Mouse (Mus musculus) brown adipose tissue, adult 24 weeks (tissue): ENCODE data around the gene Ginm1. TPM values are rescaled to one million over a fixed set of nuclear protein-coding genes. Genes with fewer than 3 reads are reported as not detected.

Source experiments
- H3K27ac ChIP-seq: fragments of 200-500 bp; replicated peaks from 2 replicates; pipeline ENCODE4 v1.5.1; 2012; ENCODE audit warnings: low read depth, mild to moderate bottlenecking, low read length
- H3K4me1 ChIP-seq: fragments of 200-500 bp; 2 replicates; pipeline ENCODE4 v1.6.1; 2012; ENCODE audit warnings: low read length, mixed read lengths; ENCODE audit not compliant: control insufficient read depth, insufficient read depth, insufficient read length
- H3K4me3 ChIP-seq: fragments of 200-500 bp; 2 replicates; pipeline ENCODE4 v1.5.1; 2012; ENCODE audit warnings: low read depth, mild to moderate bottlenecking, low read length, moderate library complexity; ENCODE audit not compliant: insufficient read depth
- polyA plus RNA-seq: library from polyadenylated mRNA; stranded (reverse); fragments of >200 nt; gene quantifications from 2 replicates; pipeline ENCODE4 v1.2.4, GENCODE M21; 2012; ENCODE audit not compliant: missing spikeins, insufficient read depth, insufficient read length

Ginm1 gene
- polyA plus RNA-seq, 1 experiment: 502 TPM

GRCm38 (mm10) chr10:7824663-7825280 is 32.1 kb upstream of the Ginm1 start:
- no peak overlapping the region for H3K27ac ChIP-seq
- H3K4me3 ChIP-seq: no peak overlapping the region
- H3K4me1 ChIP-seq: no peaks in the 10 kb centered on the region

- H3K4me3 ChIP-seq: no peak overlapping the region
- H3K4me1 ChIP-seq: no peaks in the 10 kb centered on the region
- no peak overlapping the region for H3K27ac ChIP-seq
These were observed 29.4 kb upstream of the Ginm1 start for GRCm38 (mm10) chr10:7821981-7822380.

GRCm38 (mm10) chr10:7820171-7820570 is 27.5 kb upstream of the Ginm1 start:
- H3K4me1 ChIP-seq: no peaks in the 10 kb centered on the region
- no peak overlapping the region for H3K27ac ChIP-seq
- H3K4me3 ChIP-seq: no peak overlapping the region

GRCm38 (mm10) chr10:7819603-7820002 is 27.0 kb upstream of the Ginm1 start:
- no peak overlapping the region for H3K27ac ChIP-seq
- no peak overlapping the region for H3K4me3 ChIP-seq
- H3K4me1 ChIP-seq: no peaks in the 10 kb centered on the region

- Histone ChIP-seq H3K4me3 (no peak overlapping the region), H3K27ac (no peak overlapping the region), H3K4me1 (no peaks in the 10 kb centered on the region)
These were observed 26.5 kb upstream of the Ginm1 start for GRCm38 (mm10) chr10:7819156-7819555.

- no peak overlapping the region for H3K27ac ChIP-seq
- no peak overlapping the region for H3K4me3 ChIP-seq
- no peaks in the 10 kb centered on the region for H3K4me1 ChIP-seq
These were observed 26.1 kb upstream of the Ginm1 start for GRCm38 (mm10) chr10:7818676-7819075.

- no peak overlapping the region for H3K27ac ChIP-seq
- H3K4me1 ChIP-seq: no peaks in the 10 kb centered on the region
- H3K4me3 ChIP-seq: no peak overlapping the region
These were observed 23.9 kb upstream of the Ginm1 start for GRCm38 (mm10) chr10:7816476-7816875.

GRCm38 (mm10) chr10:7809937-7810336 is 17.3 kb upstream of the Ginm1 start:
- H3K27ac ChIP-seq: no peak overlapping the region
- H3K4me3 ChIP-seq: no peak overlapping the region
- no peaks in the 10 kb centered on the region for H3K4me1 ChIP-seq

DNA sequence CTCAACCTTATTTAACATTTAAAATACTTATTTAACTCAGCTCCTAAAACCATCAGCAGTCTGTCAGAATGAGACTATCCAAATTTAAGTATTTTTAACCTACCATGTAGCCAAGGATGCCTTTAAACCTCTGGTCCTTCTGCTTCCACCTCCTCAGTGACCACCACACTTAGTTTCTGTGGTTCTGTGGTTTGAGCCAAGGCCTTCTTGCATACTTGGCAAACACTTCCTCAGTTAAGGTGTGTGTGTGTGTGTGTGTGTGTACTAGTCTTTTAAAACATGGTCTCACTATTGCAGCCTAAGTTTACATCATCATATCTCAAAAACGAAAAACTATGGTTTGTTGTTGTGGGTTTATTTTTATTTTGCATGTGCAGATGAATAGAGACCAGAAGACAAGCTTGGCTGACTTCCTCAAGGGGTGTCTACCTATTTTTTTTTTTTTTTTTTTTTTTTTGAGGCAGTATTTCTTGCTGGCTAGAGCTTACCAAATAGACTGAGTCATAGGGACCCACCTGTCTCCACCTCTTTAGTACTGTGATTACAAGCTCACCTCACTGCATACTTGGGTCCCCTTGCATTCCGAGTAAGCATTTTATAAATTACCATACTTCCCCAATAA is 10.0 kb upstream of the Ginm1 start:
- Histone ChIP-seq H3K27ac (no peak overlapping the region), H3K4me3 (no peak overlapping the region), H3K4me1 (no peaks in the 10 kb centered on the region)

DNA sequence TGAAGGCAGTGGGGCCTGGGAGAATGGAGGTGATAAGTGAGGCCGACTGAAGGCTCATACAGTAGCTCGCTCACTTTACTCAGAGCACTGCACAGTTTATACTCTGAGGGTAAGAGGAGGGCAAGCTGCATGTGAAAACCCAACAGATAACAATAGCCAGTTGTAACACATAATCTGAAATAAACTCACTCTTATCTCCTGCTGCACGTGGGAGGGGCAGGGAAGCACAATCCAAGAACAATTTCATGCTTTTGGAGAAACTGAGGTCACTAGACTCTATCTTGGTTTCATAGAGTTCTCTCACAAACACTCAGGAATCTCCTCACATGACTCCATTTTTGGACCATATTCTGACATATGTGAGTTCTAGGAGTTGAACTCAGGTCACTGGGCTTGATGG is 8.6 kb upstream of the Ginm1 start:
- Histone ChIP-seq H3K4me3 (no peak overlapping the region), H3K4me1 (no peaks in the 10 kb centered on the region), H3K27ac (no peak overlapping the region)

DNA sequence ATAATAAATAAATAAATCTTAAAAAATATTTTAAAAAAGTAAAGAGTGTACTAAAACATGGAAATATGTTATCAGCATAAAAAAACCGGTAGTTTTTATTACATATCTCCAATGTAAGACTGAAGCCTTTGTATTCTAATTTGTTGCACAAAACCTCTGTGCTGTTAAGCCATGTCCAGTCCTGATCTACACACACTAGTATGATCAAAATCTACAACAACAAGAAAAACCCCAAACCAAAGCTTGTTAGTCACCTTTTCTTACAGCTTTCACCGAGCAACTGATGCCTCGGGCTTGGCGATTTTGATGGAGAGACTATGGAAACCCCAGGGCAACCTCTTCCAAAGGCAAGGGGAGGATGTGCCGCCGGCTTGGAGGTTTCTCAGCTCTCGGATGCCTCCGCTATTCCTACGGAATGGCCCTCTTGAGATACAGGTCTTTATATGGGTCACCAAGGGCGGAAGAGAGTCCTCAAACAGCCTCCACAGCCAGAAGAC is 322 bp downstream of the Ginm1 start:
- Histone ChIP-seq H3K4me1 (no peaks in the 10 kb centered on the region; the same call in 1 of the 2 replicates), H3K4me3 (peak overlapping the region; percentile 89), H3K27ac (peak overlapping the region; percentile 64)

DNA sequence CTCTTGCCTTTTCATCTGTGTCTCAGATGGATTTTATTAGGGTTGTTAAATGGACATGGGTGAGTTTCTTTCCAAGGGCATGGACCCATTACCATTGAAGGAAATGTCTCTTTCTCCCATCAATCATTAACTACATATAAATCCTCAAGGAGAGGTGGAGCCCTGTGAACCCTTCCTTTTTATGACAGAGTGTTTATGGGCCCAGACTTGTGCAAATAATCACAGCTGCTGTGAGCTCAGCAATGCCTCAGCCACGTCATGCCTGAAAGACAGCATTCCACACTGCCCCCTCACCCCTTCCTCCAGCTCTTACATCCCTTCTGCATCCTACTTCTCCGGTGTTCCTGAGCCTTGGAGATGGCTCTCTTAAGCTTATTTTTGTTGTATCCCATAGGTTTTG is 5.3 kb downstream of the Ginm1 start:
- Histone ChIP-seq H3K27ac (no peak overlapping the region), H3K4me3 (no peak overlapping the region), H3K4me1 (no peaks in the 10 kb centered on the region)

DNA sequence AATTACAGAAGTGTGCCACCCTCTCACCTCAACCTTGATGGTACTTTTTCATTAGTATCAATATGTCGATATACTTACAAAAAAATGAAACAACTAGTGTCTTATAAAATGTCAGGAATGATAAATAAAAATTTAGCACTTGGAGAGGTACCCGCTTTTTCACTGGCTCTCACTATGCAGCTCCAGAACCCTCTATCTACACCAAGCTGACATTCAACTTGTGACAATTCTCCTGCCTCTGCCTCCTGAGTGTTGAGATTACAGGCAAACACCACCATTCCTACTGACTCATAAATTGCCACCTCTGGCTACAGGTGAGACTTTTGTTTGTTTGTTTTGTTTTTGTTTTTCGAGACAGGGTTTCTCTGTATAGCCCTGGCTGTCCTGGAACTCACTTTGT is 11.4 kb downstream of the Ginm1 start:
- H3K4me1 ChIP-seq: peaks cover 2% of the 10 kb centered on the region
- peak overlapping the region; percentile 53 for H3K4me3 ChIP-seq
- peak overlapping the region; percentile 64; the same call in 1 of the 2 replicates for H3K27ac ChIP-seq

- Histone ChIP-seq H3K4me1 (peaks cover 2% of the 10 kb centered on the region), H3K27ac (peak overlapping the region; percentile 97), H3K4me3 (peak overlapping the region; percentile 97)
These were observed 12.1 kb downstream of the Ginm1 start for GRCm38 (mm10) chr10:7780238-7781176.

GRCm38 (mm10) chr10:7779751-7780237 is 12.8 kb downstream of the Ginm1 start:
- Histone ChIP-seq H3K4me3 (peak overlapping the region; percentile 97), H3K4me1 (peaks cover 2% of the 10 kb centered on the region), H3K27ac (peak overlapping the region; percentile 97)
